8 mouse cellular contexts compared by ENCODE assay signal in the genomic region with DNA sequence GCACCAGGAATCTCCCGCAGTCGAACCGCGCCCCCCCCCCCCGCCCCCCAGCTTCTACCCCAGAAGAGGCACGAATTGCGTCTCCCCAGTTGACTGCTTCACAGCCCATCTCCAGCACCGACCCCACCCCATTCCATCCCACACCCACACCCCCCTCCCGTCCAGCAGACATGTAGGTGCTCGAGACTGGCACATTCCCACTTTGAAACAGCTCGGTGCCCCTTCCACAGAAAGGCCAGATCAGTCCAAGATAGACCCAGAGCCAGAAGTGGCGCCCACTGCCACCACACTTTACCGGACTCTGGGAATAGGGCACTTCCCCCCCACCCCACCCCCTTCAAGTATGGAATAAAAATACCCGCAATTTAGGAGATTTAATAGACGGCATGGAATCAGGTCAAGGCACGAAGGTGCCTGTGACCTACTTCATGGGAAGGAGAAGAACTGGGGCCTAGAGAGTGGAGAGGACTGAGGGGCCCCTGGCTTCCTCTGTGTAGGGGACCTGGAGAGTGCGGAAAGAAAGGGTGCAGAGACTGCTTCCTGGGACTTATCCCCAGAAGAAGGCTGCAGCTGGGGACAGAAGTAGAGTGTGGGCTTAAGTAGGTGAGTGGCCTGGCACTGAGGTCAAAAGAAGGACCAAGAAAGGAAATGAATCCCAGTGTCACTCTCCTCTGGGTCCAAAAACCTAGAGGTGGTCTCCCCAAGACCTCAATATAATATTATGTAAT. TPM values are rescaled to one million over a fixed set of nuclear protein-coding genes. Genes with fewer than 3 reads are reported as not detected.
DNase-seq lines count a peak whose midpoint lies in the region; ATAC-seq and TF ChIP-seq lines count a peak whose summit lies in the region.

No protein-coding gene starts in this region.

- H3K9me3 ChIP-seq in lung, postnatal 0 days (ENCODE audit: low read length) = no peaks in the 10 kb centered on the region
- no peaks in the 10 kb centered on the region for H3K9me3 ChIP-seq in intestine, postnatal 0 days (ENCODE audit: control insufficient read depth)
- no peaks in the 10 kb centered on the region for H3K9me3 ChIP-seq in neural tube, embryonic 15.5 days (replicated peaks)

- no peaks in the 10 kb centered on the region for H3K36me3 ChIP-seq in lung, postnatal 0 days (ENCODE audit: insufficient read depth, low read length)
- no peaks in the 10 kb centered on the region for H3K36me3 ChIP-seq in intestine, postnatal 0 days (ENCODE audit: control insufficient read depth, insufficient read depth)
- H3K36me3 ChIP-seq in neural tube, embryonic 15.5 days = no peaks in the 10 kb centered on the region

- no peak overlapping the region for H3K9ac ChIP-seq in lung, postnatal 0 days (replicated peaks; ENCODE audit: low read depth)
- H3K9ac ChIP-seq in intestine, postnatal 0 days (ENCODE audit: low read depth, low read length) = 0 out of 2 replicates have a peak overlapping the region, but pooled peaks have one; percentile 31
- H3K9ac ChIP-seq in neural tube, embryonic 15.5 days (replicated peaks) = 0 out of 2 replicates have a peak overlapping the region, but pooled peaks have one; percentile 54

- H3K27me3 ChIP-seq in lung, postnatal 0 days (replicated peaks; ENCODE audit: insufficient read depth, low read length) = peaks cover 8% of the 10 kb centered on the region
- H3K27me3 ChIP-seq in intestine, postnatal 0 days (replicated peaks; ENCODE audit: control insufficient read depth, insufficient read depth, low read length) = peaks cover 16% of the 10 kb centered on the region; the same call in 1 of the 2 replicates
- peaks cover 26% of the 10 kb centered on the region for H3K27me3 ChIP-seq in neural tube, embryonic 15.5 days (replicated peaks)

- WGBS in lung, postnatal 0 days = 20% methylated on average over 15 of the region's 17 CpGs
- 42% methylated on average over 13 of the region's 17 CpGs for WGBS in intestine, postnatal 0 days
- WGBS in neural tube, embryonic 15.5 days = 25% methylated on average over 17 of the region's 17 CpGs

- TF ChIP-seq CTCF in lung, postnatal 0 days (IDR thresholded peaks at IDR 0.05) = no peak
- TF ChIP-seq CTCF in embryonic fibroblast, embryonic 13.5 days (IDR thresholded peaks at IDR 0.05; ENCODE audit: borderline replicate concordance, insufficient read depth, low read length) = no peak
- no peak for TF ChIP-seq CTCF in intestine, postnatal 0 days (IDR thresholded peaks at IDR 0.05; ENCODE audit: low read depth)

- no peak for TF ChIP-seq EP300 in lung, postnatal 0 days (IDR thresholded peaks at IDR 0.05)

- peaks cover 6% of the 10 kb centered on the region; the same call in 1 of the 2 replicates for H3K4me1 ChIP-seq in lung, postnatal 0 days (ENCODE audit: insufficient read depth, low read depth, low read length)
- H3K4me1 ChIP-seq in embryonic fibroblast, embryonic 13.5 days (ENCODE audit: control insufficient read depth, insufficient read depth, low read length) = peaks cover 3% of the 10 kb centered on the region; the same call in 1 of the 2 replicates
- 0 out of 2 replicates have a peak, but pooled peaks cover 3% of the 10 kb centered on the region for H3K4me1 ChIP-seq in intestine, postnatal 0 days (replicated peaks; ENCODE audit: control insufficient read depth, insufficient read depth, low read length)
- peaks cover 34% of the 10 kb centered on the region for H3K4me1 ChIP-seq in neural tube, embryonic 15.5 days

- H3K4me3 ChIP-seq in lung, postnatal 0 days (ENCODE audit: low read depth, low read length) = peak overlapping the region; percentile 91
- peak overlapping the region; percentile 51 for H3K4me3 ChIP-seq in embryonic fibroblast, embryonic 13.5 days (ENCODE audit: insufficient read depth, low read length)
- H3K4me3 ChIP-seq in intestine, postnatal 0 days (ENCODE audit: low read depth, low read length) = peak overlapping the region; percentile 90
- H3K4me3 ChIP-seq in neural tube, embryonic 15.5 days (replicated peaks) = peak overlapping the region; percentile 87

- no peak for DNase-seq in lung, postnatal 0 days (ENCODE audit: low spot score)
- DNase-seq in lung, postnatal 10 days = no peak
- DNase-seq in frontal cortex, postnatal 25 days (ENCODE audit: low spot score in 2 of 2) = no peak
- DNase-seq in retina, embryonic 14.5 days (ENCODE audit: low spot score) = no peak
- no peak for DNase-seq in frontal cortex, postnatal 10 days (ENCODE audit: low spot score in 2 of 2)

- peak overlapping the region; percentile 97 for H3K4me2 ChIP-seq in lung, postnatal 0 days (replicated peaks; ENCODE audit: low read depth, low read length)
- peak overlapping the region; percentile 94 for H3K4me2 ChIP-seq in intestine, postnatal 0 days (replicated peaks; ENCODE audit: low read depth)
- H3K4me2 ChIP-seq in neural tube, embryonic 15.5 days = peak overlapping the region; percentile 89

- no peak overlapping the region for H3K27ac ChIP-seq in lung, postnatal 0 days (ENCODE audit: low read length)
- no peak overlapping the region for H3K27ac ChIP-seq in embryonic fibroblast, embryonic 13.5 days (ENCODE audit: insufficient read depth, low read length)
- no peak overlapping the region for H3K27ac ChIP-seq in intestine, postnatal 0 days (ENCODE audit: low read depth, low read length)
- H3K27ac ChIP-seq in neural tube, embryonic 15.5 days (replicated peaks) = no peak overlapping the region

- TF ChIP-seq POLR2A in embryonic fibroblast, embryonic 13.5 days (IDR thresholded peaks at IDR 0.05; ENCODE audit: low read depth, low read length) = no peak

- ATAC-seq in lung, postnatal 0 days = no peak
- no peak for ATAC-seq in intestine, postnatal 0 days
- ATAC-seq in neural tube, embryonic 15.5 days (ENCODE audit: low FRiP score) = no peak

RNA-seq across cellular contexts. Expression of a gene that starts 0.7 kb away (rescaled TPM):
- 1.7 TPM in 2 replicates for polyA plus RNA-seq in lung, postnatal 0 days (2015; fragmentation: Nextera tagmentation; extraction: Ambion mirVana)
- polyA plus RNA-seq in embryonic fibroblast, embryonic 13.5 days (2011; ENCODE audit: insufficient read length, low read depth, missing spikeins) = 0.68 and 0.86 TPM in 2 replicates
- 0.30 and 0.31 TPM in 2 replicates for polyA plus RNA-seq in intestine, postnatal 0 days (2015; fragmentation: Nextera tagmentation; extraction: Ambion mirVana)
- polyA plus RNA-seq in neural tube, embryonic 15.5 days (2015; fragmentation: Nextera tagmentation; extraction: Ambion mirVana) = 1.1 and 1.8 TPM in 2 replicates

RNA-seq across cellular contexts. Expression of a gene that starts 9.1 kb away (rescaled TPM):
- polyA plus RNA-seq in lung, postnatal 0 days (2015; fragmentation: Nextera tagmentation; extraction: Ambion mirVana) = 4.6 and 6.5 TPM in 2 replicates
- 2.2 and 3.8 TPM in 2 replicates for polyA plus RNA-seq in embryonic fibroblast, embryonic 13.5 days (2011; ENCODE audit: insufficient read length, low read depth, missing spikeins)
- polyA plus RNA-seq in intestine, postnatal 0 days (2015; fragmentation: Nextera tagmentation; extraction: Ambion mirVana) = 4.2 and 4.4 TPM in 2 replicates
- 11.8 and 14.0 TPM in 2 replicates for polyA plus RNA-seq in neural tube, embryonic 15.5 days (2015; fragmentation: Nextera tagmentation; extraction: Ambion mirVana)

RNA-seq across cellular contexts. Expression of a gene that starts 35.9 kb away (rescaled TPM):
- 3.5 and 4.0 TPM in 2 replicates for polyA plus RNA-seq in lung, postnatal 0 days (2015; fragmentation: Nextera tagmentation; extraction: Ambion mirVana)
- 4.9 and 7.1 TPM in 2 replicates for polyA plus RNA-seq in embryonic fibroblast, embryonic 13.5 days (2011; ENCODE audit: insufficient read length, low read depth, missing spikeins)
- 2.8 and 3.2 TPM in 2 replicates for polyA plus RNA-seq in intestine, postnatal 0 days (2015; fragmentation: Nextera tagmentation; extraction: Ambion mirVana)
- 50.9 and 63.0 TPM in 2 replicates for polyA plus RNA-seq in neural tube, embryonic 15.5 days (2015; fragmentation: Nextera tagmentation; extraction: Ambion mirVana)

RNA-seq across cellular contexts. Expression of a gene that starts 39.6 kb away (rescaled TPM):
- 750 and 817 TPM in 2 replicates for polyA plus RNA-seq in lung, postnatal 0 days (2015; fragmentation: Nextera tagmentation; extraction: Ambion mirVana)
- polyA plus RNA-seq in embryonic fibroblast, embryonic 13.5 days (2011; ENCODE audit: insufficient read length, low read depth, missing spikeins) = 1,914 and 2,034 TPM in 2 replicates
- polyA plus RNA-seq in intestine, postnatal 0 days (2015; fragmentation: Nextera tagmentation; extraction: Ambion mirVana) = 668 and 699 TPM in 2 replicates
- polyA plus RNA-seq in neural tube, embryonic 15.5 days (2015; fragmentation: Nextera tagmentation; extraction: Ambion mirVana) = 655 and 750 TPM in 2 replicates
